Mouse (Mus musculus) urinary bladder, postnatal 36 days (tissue): ENCODE results near the gene Papss2.
"Not testable (repeated sequence)": the region's sequence is repeated elsewhere in the genome, so short reads cannot be mapped to it uniquely, and the experiment has no call there.

ENCODE experiments used
- DNase-seq, 2 experiments: peaks; one replicate each; pipeline ENCODE4 v3.0.0; 2022; ENCODE audit warnings: low spot score in 2 of 2, mixed read lengths in 1 of 2

Gene Papss2

GRCm38 (mm10) chr19:32638276-32638903 is 42.8 kb downstream of the Papss2 start:
- DNase-seq, result no peak

- DNase-seq, result no peak
These were observed 45.9 kb downstream of the Papss2 start for GRCm38 (mm10) chr19:32641535-32641934.

GRCm38 (mm10) chr19:32641995-32642394 is 46.4 kb downstream of the Papss2 start:
- no peak for DNase-seq

- no peak for DNase-seq
These were observed 48.1 kb downstream of the Papss2 start for GRCm38 (mm10) chr19:32643642-32644041.

GRCm38 (mm10) chr19:32645939-32646338 is 50.3 kb downstream of the Papss2 start:
- DNase-seq, result no peak

GRCm38 (mm10) chr19:32646382-32646781 is 50.8 kb downstream of the Papss2 start:
- DNase-seq, result no peak

- DNase-seq, result no peak
These were observed 52.5 kb downstream of the Papss2 start for GRCm38 (mm10) chr19:32648019-32648571.

- DNase-seq, result no peak
These were observed 55.5 kb downstream of the Papss2 start for GRCm38 (mm10) chr19:32651046-32651445.

- no peak for DNase-seq
These were observed 57.5 kb downstream of the Papss2 start for GRCm38 (mm10) chr19:32653122-32653521.

GRCm38 (mm10) chr19:32653630-32654362 is 58.2 kb downstream of the Papss2 start:
- DNase-seq, result no peak

- DNase-seq, result no peak
These were observed 63.8 kb downstream of the Papss2 start for GRCm38 (mm10) chr19:32659346-32659745.

- DNase-seq, result no peak
These were observed 67.3 kb downstream of the Papss2 start for GRCm38 (mm10) chr19:32662936-32663335.

GRCm38 (mm10) chr19:32665243-32665642 is 69.7 kb downstream of the Papss2 start:
- DNase-seq, result no peak

GRCm38 (mm10) chr19:32667830-32668229 is 72.2 kb downstream of the Papss2 start:
- not testable (repeated sequence) for DNase-seq

GRCm38 (mm10) chr19:32675766-32676165 is 80.2 kb downstream of the Papss2 start:
- DNase-seq, result no peak

- DNase-seq, result no peak
These were observed 85.3 kb downstream of the Papss2 start for GRCm38 (mm10) chr19:32680894-32681293.

- DNase-seq, result no peak
These were observed 87.5 kb downstream of the Papss2 start for GRCm38 (mm10) chr19:32683081-32683480.

- no peak for DNase-seq
These were observed 92.1 kb downstream of the Papss2 start for GRCm38 (mm10) chr19:32687721-32688120.

GRCm38 (mm10) chr19:32688227-32688626 is 92.6 kb downstream of the Papss2 start:
- not testable (repeated sequence) for DNase-seq

GRCm38 (mm10) chr19:32689724-32690123 is 94.1 kb downstream of the Papss2 start:
- DNase-seq, result no peak

- DNase-seq, result no peak
These were observed 101.1 kb downstream of the Papss2 start for GRCm38 (mm10) chr19:32696674-32697073.

GRCm38 (mm10) chr19:32702191-32702590 is 106.6 kb downstream of the Papss2 start:
- no peak for DNase-seq

- DNase-seq, result no peak
These were observed 113.4 kb downstream of the Papss2 start for GRCm38 (mm10) chr19:32708996-32709395.
